Mouse (Mus musculus): ENCODE data around the gene March10. TPM values are rescaled to one million over a fixed set of nuclear protein-coding genes. Genes with fewer than 3 reads are reported as not detected.

The March10 gene
- polyA plus RNA-seq, 1 experiment from 2014 or later = not detected

DNA sequence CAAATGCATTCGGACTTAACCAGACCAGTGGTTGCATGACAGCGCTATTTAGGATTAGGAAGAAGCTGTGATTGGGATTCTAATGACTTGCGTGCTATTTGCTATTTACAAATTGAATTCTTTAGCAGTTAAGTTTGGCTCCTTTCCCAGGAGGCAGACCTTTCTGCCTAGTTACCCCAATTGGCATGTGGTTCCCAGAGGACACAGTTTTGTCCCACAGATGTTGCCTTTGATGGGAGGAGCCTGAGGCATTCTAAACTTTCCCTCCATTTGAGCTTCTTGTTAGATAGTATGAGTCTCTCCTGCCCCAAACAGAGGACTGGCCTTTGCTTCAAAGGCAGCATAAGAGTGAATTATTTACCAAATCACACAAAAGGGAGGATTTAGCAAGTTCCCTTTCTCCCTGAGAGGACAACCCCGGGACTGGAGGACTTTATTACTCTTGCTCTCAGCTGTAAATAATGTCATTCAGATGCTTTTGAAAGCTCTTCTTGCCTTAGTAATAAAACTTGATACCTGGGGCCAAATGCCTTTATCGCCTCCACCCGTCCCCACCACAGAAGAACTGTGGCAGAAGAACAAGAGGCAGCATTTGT lies 48.6 kb downstream of the March10 start:
- Histone ChIP-seq H3K4me1 (replicated peaks) (peaks cover 20% of the 10 kb centered on the region; the same call in 1 of the 2 replicates), H3K4me2 (no peak overlapping the region), H3K36me3 (no peaks in the 10 kb centered on the region), H3K27me3 (peaks cover 3% of the 10 kb centered on the region; the same call in 1 of the 2 replicates), H3K9me3 (no peaks in the 10 kb centered on the region), H3K27ac (no peak overlapping the region), H3K4me3 (replicated peaks) (no peak overlapping the region), H3K9ac (replicated peaks) (no peak overlapping the region)
- whole genome bisulfite sequencing = 31% methylated on average over 6 of the region's 6 CpGs
- ATAC-seq (ENCODE audit: insufficient number of reproducible peaks, insufficient read depth, low FRiP score, low TSS enrichment, low read depth) = no peak

DNA sequence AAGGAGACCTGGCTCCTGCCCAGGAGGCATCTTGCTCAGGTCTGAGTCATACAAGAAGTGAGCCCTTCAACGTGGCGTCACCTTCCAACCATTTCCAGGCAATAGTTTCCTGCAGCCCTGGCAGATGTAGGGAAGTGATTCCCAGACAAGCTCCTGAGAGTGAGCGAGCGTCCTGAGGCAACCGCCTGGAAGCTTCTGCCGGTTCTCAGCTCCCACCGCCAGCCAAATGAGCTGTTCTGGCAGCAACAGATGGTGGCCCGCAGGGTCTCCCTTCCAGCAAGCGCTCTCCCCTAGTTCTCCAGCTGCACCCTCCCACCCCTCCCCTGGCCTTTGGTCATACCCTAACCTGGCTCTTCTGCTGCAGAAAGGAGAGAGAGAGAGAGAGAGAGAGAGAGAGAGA lies 54.2 kb downstream of the March10 start:
- Histone ChIP-seq H3K4me3 (replicated peaks) (no peak overlapping the region), H3K27ac (no peak overlapping the region), H3K4me1 (replicated peaks) (peaks cover 10% of the 10 kb centered on the region; the same call in 1 of the 2 replicates), H3K36me3 (no peaks in the 10 kb centered on the region), H3K4me2 (no peak overlapping the region), H3K9me3 (no peaks in the 10 kb centered on the region), H3K9ac (replicated peaks) (no peak overlapping the region), H3K27me3 (0 out of 2 replicates have a peak, but pooled peaks cover 3% of the 10 kb centered on the region)
- ATAC-seq (ENCODE audit: insufficient number of reproducible peaks, insufficient read depth, low FRiP score, low TSS enrichment, low read depth) = no peak
- 31% methylated on average over 9 of the region's 9 CpGs for WGBS

DNA sequence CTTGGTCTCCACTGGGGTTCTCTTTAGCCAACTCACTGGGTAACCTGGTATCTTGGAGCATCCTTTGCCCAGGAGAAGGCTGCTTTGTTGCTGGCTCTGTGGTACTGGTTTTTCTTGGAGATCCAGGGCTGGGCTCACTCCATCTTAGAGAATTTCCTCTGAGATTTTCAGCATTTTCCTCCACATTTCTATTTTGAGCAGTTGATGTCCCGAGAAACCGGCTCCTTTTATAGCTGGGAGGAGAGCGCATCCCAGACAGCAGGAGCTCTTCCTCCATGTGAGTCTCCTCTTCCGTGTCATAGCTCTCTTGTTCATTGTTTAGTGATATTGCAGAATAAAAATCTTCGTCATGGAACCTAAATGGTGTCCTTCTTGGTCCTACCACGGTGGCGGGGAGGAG lies 66.2 kb downstream of the March10 start:
- Histone ChIP-seq H3K27me3 (peaks cover 7% of the 10 kb centered on the region; the same call in 1 of the 2 replicates), H3K9me3 (peaks cover 6% of the 10 kb centered on the region; the same call in 1 of the 2 replicates), H3K36me3 (no peaks in the 10 kb centered on the region), H3K9ac (replicated peaks) (no peak overlapping the region), H3K4me2 (no peak overlapping the region), H3K27ac (no peak overlapping the region), H3K4me3 (replicated peaks) (no peak overlapping the region), H3K4me1 (replicated peaks) (peaks cover 17% of the 10 kb centered on the region)
- no peak for ATAC-seq (ENCODE audit: insufficient number of reproducible peaks, insufficient read depth, low FRiP score, low TSS enrichment, low read depth)
- 88% methylated on average over 7 of the region's 7 CpGs for WGBS

GRCm38 (mm10) chr11:105388636-105389035 lies 67.9 kb downstream of the March10 start:
- 20% methylated on average over 2 of the region's 2 CpGs for WGBS
- peaks cover 7% of the 10 kb centered on the region; the same call in 1 of the 2 replicates for H3K27me3 ChIP-seq
- H3K4me1 ChIP-seq (replicated peaks) = peaks cover 17% of the 10 kb centered on the region
- no peak overlapping the region for H3K4me2 ChIP-seq
- ATAC-seq (ENCODE audit: insufficient number of reproducible peaks, insufficient read depth, low FRiP score, low TSS enrichment, low read depth) = 0 out of 2 replicates have a peak, but pooled peaks have one; percentile 73
- no peak overlapping the region for H3K4me3 ChIP-seq (replicated peaks)
- H3K9ac ChIP-seq (replicated peaks) = no peak overlapping the region
- no peak overlapping the region for H3K27ac ChIP-seq
- peaks cover 5% of the 10 kb centered on the region for H3K9me3 ChIP-seq
- no peaks in the 10 kb centered on the region for H3K36me3 ChIP-seq

GRCm38 (mm10) chr11:105385266-105385665 lies 71.3 kb downstream of the March10 start:
- Histone ChIP-seq H3K9ac (replicated peaks) (no peak overlapping the region), H3K27ac (no peak overlapping the region), H3K9me3 (peaks cover 5% of the 10 kb centered on the region), H3K27me3 (no peaks in the 10 kb centered on the region; the same call in 1 of the 2 replicates), H3K4me2 (no peak overlapping the region), H3K4me3 (replicated peaks) (no peak overlapping the region), H3K36me3 (no peaks in the 10 kb centered on the region), H3K4me1 (replicated peaks) (peaks cover 17% of the 10 kb centered on the region)
- ATAC-seq (ENCODE audit: insufficient number of reproducible peaks, insufficient read depth, low FRiP score, low TSS enrichment, low read depth) = no peak
- WGBS = 88% methylated on average over 9 of the region's 9 CpGs

GRCm38 (mm10) chr11:105375821-105376235 lies 80.7 kb downstream of the March10 start:
- Histone ChIP-seq H3K4me2 (no peak overlapping the region), H3K27ac (no peak overlapping the region), H3K36me3 (no peaks in the 10 kb centered on the region), H3K4me3 (replicated peaks) (no peak overlapping the region), H3K9me3 (no peaks in the 10 kb centered on the region), H3K27me3 (no peaks in the 10 kb centered on the region), H3K9ac (replicated peaks) (no peak overlapping the region), H3K4me1 (replicated peaks) (no peaks in the 10 kb centered on the region)
- 83% methylated on average over 1 of the region's 1 CpGs for WGBS
- no peak for ATAC-seq (ENCODE audit: insufficient number of reproducible peaks, insufficient read depth, low FRiP score, low TSS enrichment, low read depth)

GRCm38 (mm10) chr11:105374526-105375175 lies 81.9 kb downstream of the March10 start:
- Histone ChIP-seq H3K9me3 (no peaks in the 10 kb centered on the region), H3K27ac (no peak overlapping the region), H3K4me3 (replicated peaks) (no peak overlapping the region), H3K4me2 (no peak overlapping the region), H3K27me3 (no peaks in the 10 kb centered on the region), H3K36me3 (no peaks in the 10 kb centered on the region), H3K9ac (replicated peaks) (no peak overlapping the region), H3K4me1 (replicated peaks) (no peaks in the 10 kb centered on the region)
- 63% methylated on average over 10 of the region's 10 CpGs for WGBS
- ATAC-seq (ENCODE audit: insufficient number of reproducible peaks, insufficient read depth, low FRiP score, low TSS enrichment, low read depth) = no peak

- Histone ChIP-seq H3K9me3 (no peaks in the 10 kb centered on the region), H3K4me1 (replicated peaks) (no peaks in the 10 kb centered on the region), H3K27me3 (no peaks in the 10 kb centered on the region), H3K36me3 (no peaks in the 10 kb centered on the region), H3K27ac (no peak overlapping the region), H3K4me3 (replicated peaks) (no peak overlapping the region), H3K9ac (replicated peaks) (no peak overlapping the region), H3K4me2 (no peak overlapping the region)
- ATAC-seq (ENCODE audit: insufficient number of reproducible peaks, insufficient read depth, low FRiP score, low TSS enrichment, low read depth) = no peak
- WGBS = 79% methylated on average over 8 of the region's 8 CpGs
Observed at GRCm38 (mm10) chr11:105373881-105374280, 82.7 kb downstream of the March10 start.

DNA sequence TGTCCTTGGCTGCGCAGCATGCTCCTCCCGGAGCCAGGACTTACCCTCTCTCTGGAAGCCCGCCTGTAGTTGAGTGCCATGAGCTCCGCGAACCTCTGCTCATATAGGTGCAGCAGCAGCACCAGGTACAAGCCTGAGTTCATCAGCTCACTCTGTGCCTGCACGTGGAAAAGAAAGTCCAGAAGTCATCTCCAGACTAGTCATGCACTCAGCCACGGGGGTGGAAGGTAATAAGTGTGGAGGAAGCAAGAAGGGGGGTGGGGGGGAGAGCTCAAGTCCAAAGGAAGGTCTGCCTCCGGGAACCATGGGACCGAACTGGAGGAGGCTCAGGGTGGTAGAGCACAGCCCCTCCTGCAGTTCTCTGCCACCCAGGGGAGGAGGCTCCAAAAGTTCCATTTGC lies 84.7 kb downstream of the March10 start:
- WGBS = 80% methylated on average over 9 of the region's 9 CpGs
- H3K27ac ChIP-seq = no peak overlapping the region
- ATAC-seq (ENCODE audit: insufficient number of reproducible peaks, insufficient read depth, low FRiP score, low TSS enrichment, low read depth) = no peak

DNA sequence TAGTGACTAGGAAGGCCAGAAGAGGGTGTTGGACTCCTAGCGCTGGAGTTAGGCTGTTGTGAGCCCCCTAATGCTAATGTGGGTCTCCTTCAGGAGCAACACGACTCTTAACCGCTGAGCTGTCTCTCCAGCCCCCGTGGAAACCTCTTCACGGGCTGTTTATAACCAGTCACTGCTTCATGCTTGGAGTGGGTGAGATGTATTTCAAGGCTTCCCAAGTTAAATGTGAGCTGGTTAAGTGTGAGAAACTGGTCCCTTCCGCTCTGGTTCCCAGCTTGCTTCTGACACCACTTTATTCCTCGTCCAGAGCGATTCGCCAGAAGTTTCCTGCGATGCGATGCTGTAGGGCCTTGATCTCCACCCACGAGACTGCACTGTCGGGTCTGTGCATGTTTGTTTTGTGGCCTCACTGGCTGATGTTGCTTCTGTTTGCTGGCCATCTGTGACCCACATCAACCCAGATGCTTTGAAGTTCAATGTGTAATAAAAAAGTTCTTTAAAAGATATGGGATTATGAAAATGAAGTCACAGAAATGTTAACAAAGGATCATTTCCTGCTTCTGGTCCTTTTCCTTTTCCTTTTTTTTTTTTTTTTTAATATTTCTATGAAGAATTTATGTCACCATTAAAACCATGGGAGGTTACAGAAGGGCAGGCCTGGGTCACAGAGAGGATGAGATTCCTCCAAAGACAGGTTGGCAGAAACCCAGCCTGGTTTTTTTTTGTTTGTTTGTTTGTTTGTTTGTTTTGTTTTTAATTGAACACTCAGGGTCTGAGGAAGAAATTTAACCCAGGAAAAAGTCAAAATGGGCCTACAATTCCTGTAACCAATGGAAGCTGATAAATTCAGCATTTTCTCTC lies 86.8 kb downstream of the March10 start:
- Histone ChIP-seq H3K36me3 (no peaks in the 10 kb centered on the region), H3K27me3 (peaks cover under 1% of the 10 kb centered on the region; the same call in 1 of the 2 replicates), H3K27ac (no peak overlapping the region), H3K4me3 (replicated peaks) (no peak overlapping the region), H3K9ac (replicated peaks) (no peak overlapping the region), H3K4me2 (no peak overlapping the region), H3K4me1 (replicated peaks) (0 out of 2 replicates have a peak, but pooled peaks cover 3% of the 10 kb centered on the region), H3K9me3 (no peaks in the 10 kb centered on the region)
- 88% methylated on average over 13 of the region's 13 CpGs for WGBS
- no peak for ATAC-seq (ENCODE audit: insufficient number of reproducible peaks, insufficient read depth, low FRiP score, low TSS enrichment, low read depth)

More for the DNA sequence above, 84.7 kb downstream of the March10 start:
- no peaks in the 10 kb centered on the region for H3K27me3 ChIP-seq
- no peak overlapping the region for H3K4me2 ChIP-seq
- no peak overlapping the region for H3K9ac ChIP-seq (replicated peaks)
- no peak overlapping the region for H3K4me3 ChIP-seq (replicated peaks)
- no peaks in the 10 kb centered on the region for H3K4me1 ChIP-seq (replicated peaks)
- no peaks in the 10 kb centered on the region for H3K9me3 ChIP-seq
- H3K36me3 ChIP-seq = no peaks in the 10 kb centered on the region

DNA sequence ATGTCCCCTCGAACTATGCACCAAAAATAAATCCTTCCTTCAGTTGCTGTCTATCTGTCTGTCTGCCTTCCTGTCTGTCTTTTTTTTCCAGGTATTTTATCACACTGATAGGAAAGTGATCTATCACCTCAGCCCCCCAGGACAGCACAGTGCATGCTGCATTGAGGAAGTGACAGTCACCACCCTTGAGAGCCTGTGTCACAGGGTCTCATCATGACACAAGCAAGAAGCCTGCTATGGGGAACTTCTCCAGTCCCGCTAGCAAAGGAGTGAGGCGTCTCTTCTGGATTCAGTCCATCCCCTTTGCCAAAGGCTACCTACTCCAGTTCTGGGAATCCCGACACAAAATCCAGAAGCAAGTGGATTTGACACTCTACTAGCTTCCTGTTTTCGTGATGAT lies 87.7 kb downstream of the March10 start:
- ATAC-seq (ENCODE audit: insufficient number of reproducible peaks, insufficient read depth, low FRiP score, low TSS enrichment, low read depth) = no peak
- 92% methylated on average over 5 of the region's 5 CpGs for WGBS
- Histone ChIP-seq H3K4me3 (replicated peaks) (no peak overlapping the region), H3K27ac (no peak overlapping the region), H3K4me2 (no peak overlapping the region), H3K4me1 (replicated peaks) (peaks cover 12% of the 10 kb centered on the region; the same call in 1 of the 2 replicates), H3K9ac (replicated peaks) (no peak overlapping the region), H3K36me3 (no peaks in the 10 kb centered on the region), H3K9me3 (no peaks in the 10 kb centered on the region), H3K27me3 (peaks cover 8% of the 10 kb centered on the region; the same call in 1 of the 2 replicates)

Measured in limb, embryonic 12.5 days (tissue).